Comparison of ENCODE assay signal across 8 mouse cellular contexts in genomic region chr11:116543110-116543509, GRCm38 (mm10). TPM values are rescaled to one million over a fixed set of nuclear protein-coding genes. Genes with fewer than 3 reads are reported as not detected.
DNase-seq lines count a peak whose midpoint lies in the region.

No protein-coding gene starts in this region.

- peaks cover 7% of the 10 kb centered on the region for H3K36me3 ChIP-seq in splenic B cell, adult 2 months (ENCODE audit: control insufficient read depth, insufficient read depth, low read length, poor library complexity, severe bottlenecking)

- peak; percentile 35 for DNase-seq in adrenal gland, adult 2 months
- DNase-seq in adrenal gland, postnatal 4 days (ENCODE audit: low spot score in 2 of 2) = no peak
- peak; percentile 57 to 62 for DNase-seq in left cerebral cortex, adult 18-20 months (ENCODE audit: low spot score in 2 of 2)
- DNase-seq in left cerebral cortex, postnatal 10 days (ENCODE audit: extremely low spot score in 1 of 2, low spot score in 2 of 2) = no peak
- DNase-seq in adipocyte (ENCODE audit: low spot score) = peak; percentile 45
- peak; percentile 69 to 76 for DNase-seq in kidney, postnatal 4 days
- peak; percentile 43 for DNase-seq in splenic B cell, adult 2 months (ENCODE audit: low read depth, low spot score)
- DNase-seq in gastrocnemius, postnatal 4 days (ENCODE audit: low spot score in 2 of 2) = no peak

- no peaks in the 10 kb centered on the region for H3K27me3 ChIP-seq in splenic B cell, adult 2 months (ENCODE audit: control insufficient read depth, insufficient read depth, low read length, poor library complexity, severe bottlenecking)

- intact Hi-C loops in left cerebral cortex, postnatal 10 days (cut with DNase I) = no loop called here

RNA-seq across cellular contexts. Expression of gene Sphk1, which starts 12.4 kb away (rescaled TPM):
- 1 to 10 TPM; 2.4 to 2.6 TPM for total RNA-seq in adrenal gland, adult 2 months (2021)
- 3.7 and 4.1 TPM in 2 replicates for polyA plus RNA-seq in adrenal gland, adult 2 months (2012; rRNA removed)
- total RNA-seq in adrenal gland, postnatal 4 days (2021) = 1 to 10 TPM; 5.3 to 6.0 TPM
- 1 to 10 TPM; 7.9 to 9.9 TPM for total RNA-seq in left cerebral cortex, adult 18-20 months (2021)
- total RNA-seq in left cerebral cortex, postnatal 10 days (2021) = 1 to 10 TPM; 4.3 to 5.2 TPM
- 1 to 10 TPM; 4.0 TPM for total RNA-seq in gastrocnemius, postnatal 4 days (2021)

RNA-seq across cellular contexts. Expression of gene Ube2o, which starts 38.1 kb away (rescaled TPM):
- total RNA-seq in adrenal gland, adult 2 months (2021) = 10 to 100 TPM; 24.9 to 26.7 TPM
- 21.8 and 24.6 TPM in 2 replicates for polyA plus RNA-seq in adrenal gland, adult 2 months (2012; rRNA removed)
- 10 to 100 TPM; 32.6 to 39.0 TPM for total RNA-seq in adrenal gland, postnatal 4 days (2021)
- total RNA-seq in left cerebral cortex, adult 18-20 months (2021) = 100 to 1,000 TPM; 123 TPM
- total RNA-seq in left cerebral cortex, postnatal 10 days (2021) = 100 to 1,000 TPM; 136 to 140 TPM
- 10 to 100 TPM; 25.2 to 25.6 TPM for total RNA-seq in gastrocnemius, postnatal 4 days (2021)

RNA-seq across cellular contexts. Expression of gene Aanat, which starts 43.1 kb away (rescaled TPM):
- not detected for total RNA-seq in adrenal gland, adult 2 months (2021)
- polyA plus RNA-seq in adrenal gland, adult 2 months (2012; rRNA removed) = 0.40 TPM in 1 of 2 replicates, not detected in the other
- not detected for total RNA-seq in adrenal gland, postnatal 4 days (2021)
- total RNA-seq in left cerebral cortex, adult 18-20 months (2021) = 1 to 10 TPM in 1 of 2 experiments, under 1 TPM in 1; 0.56 to 1.4 TPM
- total RNA-seq in left cerebral cortex, postnatal 10 days (2021) = 1 to 10 TPM; 1.0 to 1.6 TPM
- not detected for total RNA-seq in gastrocnemius, postnatal 4 days (2021)

RNA-seq across cellular contexts. Expression of gene Prpsap1, which starts 49.1 kb away (rescaled TPM):
- 10 to 100 TPM; 76.0 to 85.0 TPM for total RNA-seq in adrenal gland, adult 2 months (2021)
- 223 and 257 TPM in 2 replicates for polyA plus RNA-seq in adrenal gland, adult 2 months (2012; rRNA removed)
- 100 to 1,000 TPM in 1 of 2 experiments, 10 to 100 TPM in 1; 95.7 to 103 TPM for total RNA-seq in adrenal gland, postnatal 4 days (2021)
- total RNA-seq in left cerebral cortex, adult 18-20 months (2021) = 10 to 100 TPM; 82.7 to 89.4 TPM
- total RNA-seq in left cerebral cortex, postnatal 10 days (2021) = 10 to 100 TPM; 85.1 to 87.6 TPM
- total RNA-seq in gastrocnemius, postnatal 4 days (2021) = 10 to 100 TPM; 43.3 to 49.6 TPM

Comparison
In these comparisons a context has a peak if more than half of its experiments do, and no peak if none do; other contexts are left out.
1. DNase-seq: peak in adrenal gland, adult 2 months (single experiment), left cerebral cortex, adult 18-20 months (2 of 2), adipocyte (single experiment), kidney, postnatal 4 days (2 of 2) and splenic B cell, adult 2 months (single experiment); none in adrenal gland, postnatal 4 days (0 of 2), left cerebral cortex, postnatal 10 days (0 of 2) and gastrocnemius, postnatal 4 days (0 of 2).